Mouse (Mus musculus) lung, adult 2 months (tissue): ENCODE measurements at regions not wholly inside any gene's neighbourhood (a gene's known extent, or its start where the extent isn't known, plus 50 kb on each side); places are given as distances from the start of the nearest gene placed in this dataset.
A peak's percentile ranks its signal among the peaks of the same experiment; 100 is the strongest.

Source experiments
- DNase-seq: peaks from one replicate; pipeline ENCODE4 v3.0.0; 2022
- H3K4me1 ChIP-seq: fragments of 200-500 bp; 2 replicates; pipeline ENCODE4 v1.6.1; 2011; ENCODE audit warnings: low read length; ENCODE audit not compliant: control insufficient read depth, insufficient read depth
- H3K4me3 ChIP-seq: fragments of 200-500 bp; replicated peaks from 2 replicates; pipeline ENCODE3; 2011; ENCODE audit warnings: low read depth, mild to moderate bottlenecking, control low read depth, low read length; ENCODE audit errors: extremely low read depth
- CTCF ChIP-seq: fragments of 200-500 bp; IDR thresholded peaks from 2 replicates; pipeline ENCODE4 v1.5.1; 2011; ENCODE audit warnings: mild to moderate bottlenecking, low read length, control low read depth; ENCODE audit not compliant: insufficient read depth
- POLR2A ChIP-seq: fragments of 200-500 bp; IDR thresholded peaks from 2 replicates; pipeline ENCODE4 v1.6.1; 2011; ENCODE audit warnings: low read depth, mild to moderate bottlenecking, control low read depth, low read length, borderline replicate concordance; ENCODE audit errors: extremely low read depth
- WGBS: fragments of 180-500 bp; shearing (Covaris S2); methylation state at CpG from one replicate; pipeline ENCODE4 v1.1.7; 2018; 5-methylcytosine and 5-hydroxymethylcytosine counted together

DNA sequence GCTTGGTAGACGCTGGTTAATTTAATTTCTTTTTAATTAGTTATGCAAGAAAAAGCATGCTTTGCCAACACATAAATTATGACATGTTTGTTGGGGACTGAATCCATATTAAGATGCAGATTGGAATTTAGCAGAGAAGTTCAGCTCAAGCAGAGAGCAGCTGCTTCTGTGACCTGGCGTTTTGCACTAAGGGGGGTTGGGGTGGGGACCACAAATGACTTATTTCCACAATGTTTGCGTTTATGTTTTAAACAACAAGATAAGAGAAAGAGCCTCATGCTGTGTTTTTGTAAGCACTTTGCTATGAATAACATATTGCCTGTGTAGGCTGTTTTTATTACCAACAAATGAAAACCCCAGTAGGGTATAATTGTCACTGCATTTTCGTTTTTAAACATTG lies 148.8 kb upstream of the Fstl4 start:
- no peak overlapping the region for H3K4me3 ChIP-seq
- TF ChIP-seq POLR2A (no peak), CTCF (no peak)
- no peak for DNase-seq
- H3K4me1 ChIP-seq = 0 out of 2 replicates have a peak, but pooled peaks cover 2% of the 10 kb centered on the region
- WGBS = 60% methylated on average over 4 of the region's 4 CpGs

DNA sequence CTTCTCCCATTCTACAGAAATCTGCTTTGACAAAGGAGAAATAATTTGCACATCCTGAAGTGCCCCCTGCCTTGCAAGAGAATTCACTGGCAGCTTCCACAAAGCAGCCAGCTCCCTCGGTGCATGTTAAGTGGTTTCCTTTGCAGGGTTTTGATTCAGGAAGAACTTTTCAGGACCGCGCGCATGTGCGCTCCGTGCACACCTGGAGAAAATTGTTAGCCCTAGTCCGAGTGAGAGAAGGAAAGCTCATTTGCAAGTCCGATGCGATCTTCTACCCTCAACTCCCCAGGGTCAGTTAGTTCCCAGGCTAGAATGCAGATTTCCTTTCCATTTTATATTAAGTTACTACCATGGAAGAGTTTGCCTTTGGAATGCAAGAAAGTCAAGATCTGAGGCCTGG lies 145.8 kb upstream of the Fstl4 start:
- no peak overlapping the region for H3K4me3 ChIP-seq
- H3K4me1 ChIP-seq = 0 out of 2 replicates have a peak, but pooled peaks cover 2% of the 10 kb centered on the region
- DNase-seq = no peak
- TF ChIP-seq CTCF (no peak), POLR2A (no peak)
- WGBS = 50% methylated on average over 9 of the region's 9 CpGs

DNA sequence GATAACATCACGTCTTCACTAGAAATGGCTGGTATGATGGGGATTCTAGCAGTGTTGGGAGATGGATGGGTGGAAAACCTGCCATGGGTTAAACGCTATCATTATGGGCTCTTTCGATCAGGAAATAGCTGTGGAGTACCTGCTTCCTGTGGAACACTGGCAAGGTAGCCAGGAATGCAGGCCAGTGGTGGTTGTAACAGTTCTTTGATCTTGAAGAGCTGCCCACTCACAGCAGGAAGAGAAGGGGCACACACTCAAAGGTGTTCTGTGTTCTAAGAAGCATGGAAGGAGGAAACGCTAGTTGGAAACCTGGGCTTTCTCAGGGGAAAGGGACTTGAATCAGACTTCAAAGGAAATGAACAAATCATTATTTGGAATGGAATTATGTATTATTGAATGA lies 141.6 kb upstream of the Fstl4 start:
- TF ChIP-seq CTCF (no peak), POLR2A (no peak)
- Histone ChIP-seq H3K4me3 (no peak overlapping the region), H3K4me1 (0 out of 2 replicates have a peak, but pooled peaks cover 2% of the 10 kb centered on the region)
- WGBS = 37% methylated on average over 4 of the region's 4 CpGs
- peak; percentile 7 for DNase-seq

- DNase-seq = no peak
- Histone ChIP-seq H3K4me1 (no peaks in the 10 kb centered on the region), H3K4me3 (no peak overlapping the region)
- 69% methylated on average over 2 of the region's 2 CpGs for WGBS
- TF ChIP-seq POLR2A = no peak
Measured at GRCm38 (mm10) chr11:52628875-52629274, 135.6 kb upstream of the Fstl4 start.

DNA sequence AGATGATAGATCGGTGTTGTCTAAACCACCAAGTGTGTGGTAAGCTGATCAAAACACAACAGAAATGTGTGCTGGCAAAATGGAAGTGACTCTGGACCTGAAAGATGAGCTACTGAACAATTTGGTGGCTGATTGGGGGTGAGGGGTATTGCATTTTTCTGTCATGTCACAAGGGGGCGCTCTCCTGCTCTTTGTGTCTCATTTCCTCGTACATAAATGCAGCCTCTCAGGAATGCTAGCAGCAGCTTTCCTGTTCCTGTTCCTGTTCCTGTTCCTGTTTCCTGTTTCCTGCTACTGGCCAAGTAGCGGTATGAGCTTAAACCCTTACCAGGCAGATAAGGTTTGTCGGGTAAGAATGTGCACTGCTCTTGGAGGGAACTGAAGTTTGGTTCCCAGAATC lies 134.7 kb upstream of the Fstl4 start:
- TF ChIP-seq CTCF (no peak), POLR2A (no peak)
- WGBS = 42% methylated on average over 5 of the region's 5 CpGs
- H3K4me1 ChIP-seq = no peaks in the 10 kb centered on the region
- DNase-seq = no peak
- H3K4me3 ChIP-seq = no peak overlapping the region

DNA sequence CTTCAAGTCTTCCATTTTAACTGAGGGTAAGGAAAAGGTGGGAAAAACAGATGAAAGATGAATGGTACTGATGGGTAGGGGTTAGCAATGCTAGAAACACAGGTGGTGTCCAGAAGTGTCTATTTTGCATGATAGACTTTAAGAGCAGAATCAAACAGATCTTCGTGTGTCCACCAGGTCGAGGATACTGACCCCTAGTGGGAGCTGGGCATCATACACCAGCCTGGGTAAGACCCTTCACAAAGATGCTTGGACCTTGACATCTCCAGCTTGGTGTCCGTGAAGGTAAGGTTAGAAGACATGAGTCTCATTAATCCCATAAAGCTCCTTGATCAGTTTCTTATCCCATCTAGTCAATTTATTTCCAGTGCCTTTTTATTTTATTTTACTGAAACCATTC lies 132.9 kb upstream of the Fstl4 start:
- TF ChIP-seq CTCF (peak; percentile 61), POLR2A (no peak)
- DNase-seq = no peak
- WGBS = 53% methylated on average over 3 of the region's 3 CpGs
- H3K4me3 ChIP-seq = no peak overlapping the region
- no peaks in the 10 kb centered on the region for H3K4me1 ChIP-seq

GRCm38 (mm10) chr11:52634189-52634588 lies 130.2 kb upstream of the Fstl4 start:
- Histone ChIP-seq H3K4me1 (no peaks in the 10 kb centered on the region), H3K4me3 (no peak overlapping the region)
- WGBS = 72% methylated on average over 3 of the region's 3 CpGs
- TF ChIP-seq POLR2A = no peak
- no peak for TF ChIP-seq CTCF
- no peak for DNase-seq

GRCm38 (mm10) chr11:52635716-52636389 lies 128.6 kb upstream of the Fstl4 start:
- 57% methylated on average over 13 of the region's 13 CpGs for WGBS
- Histone ChIP-seq H3K4me3 (no peak overlapping the region), H3K4me1 (no peaks in the 10 kb centered on the region)
- TF ChIP-seq CTCF (no peak), POLR2A (no peak)
- DNase-seq = no peak

DNA sequence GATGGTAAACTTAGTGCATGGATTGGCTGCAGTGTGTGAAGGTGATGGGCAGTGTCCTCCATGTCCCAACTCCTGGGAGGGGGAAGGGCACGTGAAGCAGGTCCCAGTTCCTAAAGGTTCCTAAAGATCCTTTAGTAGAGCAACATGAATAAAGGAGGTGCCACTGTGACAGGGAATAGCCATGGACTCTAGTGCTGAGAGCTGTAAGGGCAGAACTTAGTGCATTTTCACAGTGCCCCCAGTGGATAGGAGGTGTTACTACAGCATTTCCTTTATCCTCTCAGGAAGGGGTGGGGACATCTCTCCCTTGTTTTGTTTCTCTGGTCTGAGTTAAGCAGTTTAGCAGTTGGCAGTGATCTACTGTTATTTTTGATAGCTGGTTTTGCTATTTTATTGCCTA lies 125.5 kb upstream of the Fstl4 start:
- TF ChIP-seq CTCF (no peak), POLR2A (no peak)
- Histone ChIP-seq H3K4me3 (no peak overlapping the region), H3K4me1 (no peaks in the 10 kb centered on the region)
- DNase-seq = no peak
- WGBS = 100% methylated on average over 1 of the region's 1 CpGs

DNA sequence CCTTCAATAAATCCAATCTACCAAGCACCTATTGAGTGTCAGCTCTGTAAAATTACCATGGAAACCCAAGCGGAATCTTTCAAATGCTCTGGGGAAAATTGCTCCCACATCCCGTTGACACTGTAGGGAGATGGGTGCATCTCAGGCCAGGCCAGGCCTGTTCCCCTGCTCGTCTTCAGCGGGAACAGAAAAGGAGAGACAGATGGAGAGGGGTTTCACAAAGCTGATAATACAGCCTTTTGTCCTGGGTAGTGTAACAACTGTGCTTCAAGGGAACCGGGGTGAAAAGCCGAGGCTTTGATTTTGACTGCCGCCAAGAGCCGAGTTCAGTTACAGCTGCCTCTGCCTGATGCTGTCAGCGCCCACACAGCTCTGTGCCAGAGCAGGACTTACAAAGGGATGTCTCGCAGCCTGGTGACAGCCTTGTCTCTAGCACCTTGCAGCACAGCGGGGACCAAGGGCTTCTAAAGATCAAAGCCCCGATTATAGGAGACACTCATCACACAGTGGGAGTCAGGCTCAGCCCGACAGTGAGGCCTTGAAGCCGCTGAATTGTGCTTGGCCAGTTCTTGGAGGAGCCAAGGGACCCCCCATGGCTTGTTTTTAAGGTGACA lies 122.6 kb upstream of the Fstl4 start:
- H3K4me3 ChIP-seq = no peak overlapping the region
- 46% methylated on average over 14 of the region's 14 CpGs for WGBS
- no peaks in the 10 kb centered on the region for H3K4me1 ChIP-seq
- TF ChIP-seq POLR2A = no peak
- no peak for TF ChIP-seq CTCF
- no peak for DNase-seq
